Mouse (Mus musculus): ENCODE results near the gene Slit3.

DNA sequence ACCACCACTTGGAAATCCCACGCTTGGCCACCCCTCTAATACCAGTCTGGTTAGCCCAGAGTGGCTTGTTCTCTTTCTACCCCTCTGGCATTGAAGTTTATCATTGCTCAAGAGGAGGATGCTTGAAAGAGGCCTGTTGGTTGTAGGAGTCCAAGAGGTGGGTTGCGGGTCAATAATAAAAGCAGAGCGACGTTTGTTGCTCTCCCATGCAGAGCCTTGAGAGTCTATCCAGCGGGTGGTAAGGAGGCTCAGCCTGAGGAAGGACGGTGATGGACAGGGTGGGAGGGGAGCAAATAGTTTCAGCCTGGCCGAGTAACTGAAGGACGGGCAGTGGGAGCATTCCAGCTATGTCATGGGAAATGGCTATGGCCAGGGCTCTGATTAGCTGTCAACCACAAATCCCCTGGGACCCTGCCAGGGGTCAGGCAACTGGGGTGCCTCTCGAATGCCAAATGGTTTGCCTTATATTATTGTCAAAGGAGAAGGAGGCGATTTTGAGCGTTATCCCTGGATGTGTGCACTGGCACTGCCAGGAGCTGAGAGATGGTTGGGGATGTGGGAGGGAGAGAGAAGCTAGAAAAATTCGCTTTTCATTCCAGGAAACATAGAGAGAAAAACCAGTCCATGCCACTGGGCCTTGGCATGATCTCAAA is 141.4 kb downstream of the Slit3 start:
- no peak for TF ChIP-seq CTCF (IDR thresholded peaks at IDR 0.05; ENCODE audit: low read depth, low read length)
- TF ChIP-seq POLR2A (IDR thresholded peaks at IDR 0.05; ENCODE audit: extremely low read depth, insufficient read depth, low read length): no peak
